Mouse (Mus musculus): ENCODE results near the gene Asap2.

The Asap2 gene

GRCm38 (mm10) chr12:21263256-21263655, 273.0 kb downstream of the Asap2 start:
- no peak for DNase-seq (ENCODE audit: low spot score in 2 of 2)

GRCm38 (mm10) chr12:21264241-21264640, 274.0 kb downstream of the Asap2 start:
- no peak for DNase-seq (ENCODE audit: low spot score in 2 of 2)

- no peak for DNase-seq (ENCODE audit: low spot score in 2 of 2)
These were observed 274.7 kb downstream of the Asap2 start for GRCm38 (mm10) chr12:21264970-21265369.

GRCm38 (mm10) chr12:21265501-21265900, 275.2 kb downstream of the Asap2 start:
- no peak for DNase-seq (ENCODE audit: low spot score in 2 of 2)

- peak in 1 of 2 experiments; percentile 26 for DNase-seq (ENCODE audit: low spot score in 2 of 2)
These were observed 275.9 kb downstream of the Asap2 start for GRCm38 (mm10) chr12:21265946-21266783.

GRCm38 (mm10) chr12:21266784-21267098, 276.5 kb downstream of the Asap2 start:
- no peak for DNase-seq (ENCODE audit: low spot score in 2 of 2)

- DNase-seq (ENCODE audit: low spot score in 2 of 2), result no peak
These were observed 277.9 kb downstream of the Asap2 start for GRCm38 (mm10) chr12:21268083-21268616.

- DNase-seq (ENCODE audit: low spot score in 2 of 2), result no peak
These were observed 284.2 kb downstream of the Asap2 start for GRCm38 (mm10) chr12:21274446-21274845.

- no peak for DNase-seq (ENCODE audit: low spot score in 2 of 2)
These were observed 287.1 kb downstream of the Asap2 start for GRCm38 (mm10) chr12:21277352-21277864.

GRCm38 (mm10) chr12:21284761-21285441, 294.6 kb downstream of the Asap2 start, which contains the start of gene Cpsf3:
Gene Cpsf3, plus strand, starts transcription at chr12:21285391.
- no peak for DNase-seq (ENCODE audit: low spot score in 2 of 2)

GRCm38 (mm10) chr12:21285508-21286242, 295.4 kb downstream of the Asap2 start:
- no peak for DNase-seq (ENCODE audit: low spot score in 2 of 2)

- peak; percentile 98 to 99 for DNase-seq (ENCODE audit: low spot score in 2 of 2)
These were observed 296.0 kb downstream of the Asap2 start, which contains the start of gene Itgb1bp1 for GRCm38 (mm10) chr12:21286243-21286622. Gene Itgb1bp1, minus strand, starts transcription at chr12:21286284.

- DNase-seq (ENCODE audit: low spot score in 2 of 2), result no peak
These were observed 296.7 kb downstream of the Asap2 start for GRCm38 (mm10) chr12:21286712-21287650.

- no peak for DNase-seq (ENCODE audit: low spot score in 2 of 2)
These were observed 298.6 kb downstream of the Asap2 start for GRCm38 (mm10) chr12:21288716-21289395.

GRCm38 (mm10) chr12:21289651-21290050, 299.4 kb downstream of the Asap2 start:
- no peak for DNase-seq (ENCODE audit: low spot score in 2 of 2)

GRCm38 (mm10) chr12:21298856-21299255, 308.6 kb downstream of the Asap2 start:
- DNase-seq (ENCODE audit: low spot score in 2 of 2), result no peak

- no peak for DNase-seq (ENCODE audit: low spot score in 2 of 2)
These were observed 311.1 kb downstream of the Asap2 start for GRCm38 (mm10) chr12:21301324-21301723.

GRCm38 (mm10) chr12:21301932-21302331, 311.7 kb downstream of the Asap2 start:
- no peak for DNase-seq (ENCODE audit: low spot score in 2 of 2)

- DNase-seq (ENCODE audit: low spot score in 2 of 2), result no peak
These were observed 312.1 kb downstream of the Asap2 start for GRCm38 (mm10) chr12:21302361-21302783.

GRCm38 (mm10) chr12:21305741-21306140, 315.5 kb downstream of the Asap2 start:
- no peak for DNase-seq (ENCODE audit: low spot score in 2 of 2)
